ENCODE assay signal across 20 mouse cellular contexts in the genomic region with DNA sequence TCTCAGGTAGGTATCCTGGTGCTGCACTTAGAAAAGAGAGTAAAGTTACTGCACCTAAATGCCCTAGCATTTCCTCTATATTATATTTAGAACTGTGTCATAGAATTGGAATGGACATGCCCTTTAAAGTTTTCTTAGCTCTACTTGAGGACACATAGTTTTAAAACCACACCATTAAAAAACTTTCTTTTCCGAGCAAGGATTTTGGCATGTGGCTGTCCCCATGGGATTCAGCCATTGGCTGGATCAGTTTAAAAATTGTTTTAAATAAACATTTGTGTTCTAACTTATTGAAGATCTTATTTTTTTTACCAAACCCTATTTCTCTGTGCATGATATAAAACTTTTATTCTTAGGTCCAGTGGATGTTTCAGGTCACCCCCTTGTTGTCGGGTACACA.
A peak's percentile ranks its signal among the peaks of the same experiment; 100 is the strongest.
DNase-seq lines count a peak whose midpoint lies in the region; ATAC-seq and TF ChIP-seq lines count a peak whose summit lies in the region.
"Had no signal": no experiment of that assay in that cellular context is flagged by ENCODE, and none has a peak within 500 bp of the region (broad histone marks: within the 10 kb centered on the region; RNA-seq: fewer than 3 reads in every experiment).

No protein-coding gene starts in this region.

- DNase-seq in heart, adult 2 months, result no peak
- DNase-seq in kidney, postnatal 4 days, result peak; percentile 69 to 72
- DNase-seq in kidney, adult 8-10 months, result no peak
- no peak for DNase-seq in Patski (ENCODE audit: low read depth, low spot score)
- DNase-seq in heart, postnatal 14 days, result peak; percentile 22 to 38
- DNase-seq in hindbrain, embryonic 14.5 days (ENCODE audit: low spot score), result no peak
- DNase-seq: adrenal gland, postnatal 25 days; cerebellum, adult 18-20 months; cerebellum, postnatal 36 days; layer of hippocampus, adult 9-11 months; liver, embryonic 13.5 days; right cerebral cortex, postnatal 14 days had no signal

- no peak for TF ChIP-seq POLR2A in heart, adult 2 months (IDR thresholded peaks at IDR 0.05; ENCODE audit: insufficient read depth, low read depth, low read length)

- intact Hi-C loops in heart, adult 2 months (cut with DNase I), result no loop called here
- intact Hi-C loops in heart, postnatal 14 days (cut with DNase I), result no loop called here

- H3K4me1 ChIP-seq in heart, adult 2 months (ENCODE audit: control insufficient read depth, insufficient read depth, low read length), result peaks cover 3% of the 10 kb centered on the region; the same call in 1 of the 2 replicates
- no peaks in the 10 kb centered on the region for H3K4me1 ChIP-seq in heart, embryonic 12.5 days (replicated peaks)
- H3K4me1 ChIP-seq in hindbrain, embryonic 14.5 days (replicated peaks; ENCODE audit: control insufficient read depth, insufficient read depth, low read length), result no peaks in the 10 kb centered on the region
- H3K4me1 ChIP-seq: limb, embryonic 12.5 days; liver, embryonic 13.5 days had no signal

- H3K27ac ChIP-seq in heart, adult 2 months, result peak overlapping the region; percentile 15
- no peak overlapping the region for H3K27ac ChIP-seq in heart, embryonic 12.5 days (ENCODE audit: poor library complexity, severe bottlenecking)
- no peak overlapping the region for H3K27ac ChIP-seq in hindbrain, embryonic 14.5 days
- H3K27ac ChIP-seq: hindbrain, postnatal 0 days; limb, embryonic 12.5 days; liver, embryonic 13.5 days; macrophage; neural tube, embryonic 13.5 days; stomach, postnatal 0 days had no signal

- TF ChIP-seq CTCF in heart, adult 2 months (IDR thresholded peaks at IDR 0.05), result no peak
- TF ChIP-seq CTCF in Patski (IDR thresholded peaks at IDR 0.05), result no peak

- in situ Hi-C loops in Patski (cut with MboI; ENCODE audit: low pct_unique_long_range_greater_than_20kb), result no loop called here

- H3K79me2 ChIP-seq in heart, adult 2 months (replicated peaks; ENCODE audit: control insufficient read depth, insufficient read depth, low read length), result no peaks in the 10 kb centered on the region

- no peak overlapping the region for H3K4me3 ChIP-seq in heart, adult 2 months
- H3K4me3 ChIP-seq in heart, embryonic 12.5 days, result no peak overlapping the region
- no peak overlapping the region for H3K4me3 ChIP-seq in hindbrain, embryonic 14.5 days (replicated peaks; ENCODE audit: low read length)
- H3K4me3 ChIP-seq: limb, embryonic 12.5 days; liver, embryonic 13.5 days; neural tube, embryonic 13.5 days had no signal

- H3K27me3 ChIP-seq in heart, adult 2 months (ENCODE audit: control insufficient read depth, insufficient read depth, low read length), result no peaks in the 10 kb centered on the region
- no peaks in the 10 kb centered on the region for H3K27me3 ChIP-seq in heart, embryonic 12.5 days (replicated peaks)
- H3K27me3 ChIP-seq in Patski, result no peaks in the 10 kb centered on the region
- H3K27me3 ChIP-seq in hindbrain, embryonic 14.5 days (ENCODE audit: control insufficient read depth, insufficient read depth, low read length), result no peaks in the 10 kb centered on the region
- H3K27me3 ChIP-seq: liver, embryonic 13.5 days; neural tube, embryonic 13.5 days had no signal

- WGBS in heart, adult 2 months, result 61% methylated on average over 2 of the region's 2 CpGs
- WGBS in heart, embryonic 12.5 days, result 89% methylated on average over 2 of the region's 2 CpGs
- WGBS in hindbrain, embryonic 14.5 days, result 86% methylated on average over 2 of the region's 2 CpGs

- H3K36me3 ChIP-seq in heart, adult 2 months (ENCODE audit: control insufficient read depth, insufficient read depth, low read length), result no peaks in the 10 kb centered on the region
- no peaks in the 10 kb centered on the region for H3K36me3 ChIP-seq in heart, embryonic 12.5 days
- H3K36me3 ChIP-seq in hindbrain, embryonic 14.5 days (replicated peaks; ENCODE audit: control insufficient read depth, insufficient read depth), result no peaks in the 10 kb centered on the region
- H3K36me3 ChIP-seq: limb, embryonic 12.5 days; liver, embryonic 13.5 days; neural tube, embryonic 13.5 days had no signal

- H3K9ac ChIP-seq in heart, adult 2 months (ENCODE audit: low read depth, low read length), result no peak overlapping the region
- no peak overlapping the region for H3K9ac ChIP-seq in heart, embryonic 12.5 days
- H3K9ac ChIP-seq in hindbrain, embryonic 14.5 days, result no peak overlapping the region
- H3K9ac ChIP-seq: limb, embryonic 12.5 days; liver, embryonic 13.5 days; neural tube, embryonic 13.5 days had no signal

- no peak overlapping the region for H3K4me2 ChIP-seq in heart, embryonic 12.5 days
- H3K4me2 ChIP-seq in hindbrain, embryonic 14.5 days (replicated peaks), result no peak overlapping the region
- H3K4me2 ChIP-seq: limb, embryonic 12.5 days; liver, embryonic 13.5 days; midbrain, embryonic 11.5 days; neural tube, embryonic 13.5 days had no signal

- CTCF ChIA-PET in Patski (lab: Charles Lee), result no interaction called here

- no peak for TF ChIP-seq EP300 in heart, adult 2 months (IDR thresholded peaks at IDR 0.05; ENCODE audit: insufficient read depth, low read depth, low read length)

- no peaks in the 10 kb centered on the region for H3K9me3 ChIP-seq in heart, embryonic 12.5 days (replicated peaks)
- H3K9me3 ChIP-seq in hindbrain, embryonic 14.5 days (ENCODE audit: control insufficient read depth, low read length), result no peaks in the 10 kb centered on the region
- H3K9me3 ChIP-seq: limb, embryonic 12.5 days; liver, embryonic 13.5 days; neural tube, embryonic 13.5 days had no signal

- POLR2A ChIA-PET in Patski (lab: Charles Lee), result no interaction called here

- ATAC-seq in heart, embryonic 12.5 days (ENCODE audit: insufficient number of reproducible peaks, low FRiP score), result no peak
- ATAC-seq in Patski, result peak; percentile 84
- ATAC-seq in hindbrain, embryonic 14.5 days (ENCODE audit: low FRiP score), result no peak
- ATAC-seq: forebrain, embryonic 14.5 days; hindbrain, postnatal 0 days had no signal

Comparison
In these comparisons a context has a peak if more than half of its experiments do, and no peak if none do; other contexts are left out.
1. DNase-seq: peak in kidney, postnatal 4 days (2 of 2) and heart, postnatal 14 days (2 of 2); none in heart, adult 2 months (0 of 2), kidney, adult 8-10 months (0 of 2), Patski (single experiment) and hindbrain, embryonic 14.5 days (single experiment).